Mouse (Mus musculus) right cerebral cortex, adult 18-20 months (tissue): ENCODE results near the gene Scp2.
"Not testable (repeated sequence)": the region's sequence is repeated elsewhere in the genome, so short reads cannot be mapped to it uniquely, and the experiment has no call there.

Experiments used
- DNase-seq: peaks from one replicate; pipeline ENCODE4 v3.0.0; 2022; ENCODE audit warnings: mixed read lengths

The Scp2 gene

DNA sequence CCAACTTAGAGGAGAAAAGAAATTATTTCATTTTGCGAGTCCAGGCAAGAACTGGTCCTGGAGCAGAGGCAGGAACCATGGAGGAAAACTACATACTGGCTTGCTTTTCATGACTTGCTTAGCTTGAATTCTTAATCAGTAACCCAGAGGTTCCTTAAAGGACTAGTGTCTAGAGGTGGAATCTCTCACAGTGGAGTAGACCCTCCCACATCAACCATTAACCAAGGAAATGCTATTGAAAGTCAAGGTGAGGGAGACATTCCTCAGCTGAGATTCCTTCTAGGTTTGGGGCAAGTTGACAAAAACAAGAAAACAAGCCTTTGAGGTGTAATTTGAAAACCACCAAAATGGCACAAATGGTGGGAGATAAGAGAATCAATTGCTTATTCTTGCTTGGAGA is at the start of gene Scp2:
Gene Scp2 (minus strand): TSS at position 119 of the 400 bp plus-strand sequence.
- DNase-seq = no peak

- DNase-seq = no peak
Observed at GRCm38 (mm10) chr4:108192821-108193323, 48.1 kb upstream of the Scp2 start.

DNA sequence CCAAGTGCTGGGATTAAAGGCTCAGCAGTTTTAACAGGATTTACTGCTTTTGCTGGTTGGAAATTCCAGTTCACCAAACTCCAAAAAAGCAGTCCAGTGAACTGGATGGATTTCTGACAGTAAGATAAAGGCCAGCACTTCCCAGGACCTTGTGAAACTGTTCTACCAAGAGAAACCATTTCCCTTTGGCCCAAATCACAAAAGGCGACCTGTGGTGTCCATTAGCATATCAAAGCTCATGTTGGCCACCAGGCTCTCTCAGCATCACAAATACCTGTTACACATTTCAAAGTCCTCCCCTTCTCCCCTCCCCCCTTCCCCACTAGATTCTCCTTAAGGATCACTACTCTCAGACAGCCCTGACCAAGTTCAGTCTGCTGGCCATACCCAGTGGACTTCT is 37.5 kb upstream of the Scp2 start:
- DNase-seq = no peak

- DNase-seq = no peak
Observed at GRCm38 (mm10) chr4:108168056-108168455, 23.3 kb upstream of the Scp2 start.

- DNase-seq = peak; percentile 5
Observed at GRCm38 (mm10) chr4:108166874-108167273, 22.1 kb upstream of the Scp2 start.

GRCm38 (mm10) chr4:108165152-108165895 is 20.5 kb upstream of the Scp2 start, which contains the start of gene Echdc2:
Echdc2 (plus strand) TSS chr4:108165437.
- peak; percentile 14 for DNase-seq

GRCm38 (mm10) chr4:108163291-108163690 is 18.5 kb upstream of the Scp2 start:
- no peak for DNase-seq

GRCm38 (mm10) chr4:108161936-108162335 is 17.1 kb upstream of the Scp2 start:
- DNase-seq = no peak

DNA sequence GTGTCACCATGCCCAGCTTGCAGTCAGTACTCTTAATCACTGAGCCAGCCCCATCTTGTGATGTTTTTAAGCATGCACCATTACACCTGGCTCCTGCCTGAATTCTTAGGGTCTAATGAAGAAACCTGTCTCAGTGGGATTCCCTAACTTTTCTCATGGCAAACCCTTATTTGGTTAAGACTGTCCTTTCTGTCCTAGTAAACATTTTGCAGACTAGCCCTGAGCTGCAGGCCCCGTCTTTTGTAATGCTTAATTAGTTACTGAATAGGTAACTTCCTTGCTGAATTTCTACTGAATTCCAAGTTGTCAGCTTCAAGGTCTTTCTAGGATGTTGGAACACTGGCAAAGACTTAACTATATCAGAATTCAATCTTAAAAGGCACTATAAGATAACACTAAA is 10.3 kb upstream of the Scp2 start:
- not testable (repeated sequence) for DNase-seq

DNA sequence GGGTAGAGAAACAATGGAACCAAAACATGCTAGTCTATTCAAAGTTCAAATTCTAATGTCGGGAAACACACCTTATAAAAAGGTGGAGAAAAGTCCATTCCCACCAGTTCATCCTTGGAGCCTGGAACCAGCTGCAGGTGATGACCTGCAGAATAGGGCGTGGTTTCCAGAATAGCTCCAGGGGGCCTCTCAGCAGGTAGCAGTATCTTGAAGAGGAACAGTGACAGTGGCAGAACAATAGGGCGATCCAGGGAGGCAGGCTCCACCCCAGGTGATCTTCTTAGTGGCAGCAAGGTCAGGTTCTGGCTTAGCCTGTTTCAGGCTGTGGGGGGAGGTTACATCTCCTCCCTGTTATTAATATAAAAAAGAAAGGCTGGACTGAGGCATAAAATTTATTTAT is 756 bp upstream of the Scp2 start:
- not testable (repeated sequence) for DNase-seq

DNA sequence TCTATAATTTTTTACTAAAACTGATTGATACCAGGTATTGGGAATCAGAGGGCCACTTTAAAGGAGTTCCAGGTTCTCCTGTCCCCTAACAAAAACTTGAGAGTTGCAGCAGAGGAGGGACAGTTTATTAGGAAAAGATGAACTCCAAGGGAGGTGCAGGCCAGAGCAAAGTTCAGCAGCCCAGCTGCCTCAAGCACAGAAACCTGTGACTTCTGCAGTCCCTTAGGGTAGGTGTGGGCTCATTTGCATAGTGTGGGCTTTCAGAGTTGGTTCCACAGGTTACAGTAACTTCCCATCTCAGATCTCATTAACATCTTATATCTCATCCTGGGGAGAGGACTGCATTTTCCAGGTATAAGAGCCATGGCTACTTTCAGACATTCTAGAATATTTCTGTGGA is 1.0 kb downstream of the Scp2 start:
- DNase-seq = no peak

DNA sequence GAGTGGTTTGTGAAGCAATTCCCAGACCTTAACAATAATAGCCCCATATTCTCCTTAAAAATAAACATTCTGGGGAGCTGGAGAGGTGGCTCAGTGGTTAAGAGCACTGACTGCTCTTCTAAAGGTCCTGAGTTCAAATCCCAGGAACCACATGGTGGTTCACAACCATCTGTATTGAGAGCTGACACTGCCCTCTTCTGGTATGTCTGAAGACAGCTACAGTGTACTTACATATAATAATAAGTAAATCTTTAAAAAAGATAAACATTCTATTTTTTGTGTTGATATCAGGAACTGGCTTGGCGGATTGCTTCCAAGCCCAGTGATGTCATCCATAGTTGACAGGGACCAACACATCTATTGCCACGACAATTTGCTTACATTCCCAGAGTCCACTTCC is 1.6 kb downstream of the Scp2 start:
- not testable (repeated sequence) for DNase-seq

GRCm38 (mm10) chr4:108136938-108137337 is 7.9 kb downstream of the Scp2 start:
- DNase-seq = no peak

DNA sequence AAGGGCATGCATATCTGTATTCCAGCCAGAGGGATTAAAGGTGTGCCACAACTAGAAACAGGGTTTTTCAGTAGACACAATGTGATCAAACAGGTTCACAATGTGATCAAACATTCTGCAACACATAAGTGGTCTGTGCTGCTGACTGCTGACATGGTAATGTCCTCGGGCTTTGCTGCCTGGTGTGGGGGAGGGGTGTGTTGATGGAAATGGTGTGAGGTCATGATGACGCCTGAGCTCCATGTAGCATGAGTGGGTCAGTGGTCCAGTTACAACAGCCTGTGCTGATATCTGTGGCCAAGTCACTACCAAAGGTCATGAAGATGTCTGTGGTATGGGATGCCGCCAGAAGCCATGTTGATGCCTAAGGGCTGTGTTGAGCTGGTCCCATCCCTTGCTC is 14.3 kb downstream of the Scp2 start:
- DNase-seq = no peak

DNA sequence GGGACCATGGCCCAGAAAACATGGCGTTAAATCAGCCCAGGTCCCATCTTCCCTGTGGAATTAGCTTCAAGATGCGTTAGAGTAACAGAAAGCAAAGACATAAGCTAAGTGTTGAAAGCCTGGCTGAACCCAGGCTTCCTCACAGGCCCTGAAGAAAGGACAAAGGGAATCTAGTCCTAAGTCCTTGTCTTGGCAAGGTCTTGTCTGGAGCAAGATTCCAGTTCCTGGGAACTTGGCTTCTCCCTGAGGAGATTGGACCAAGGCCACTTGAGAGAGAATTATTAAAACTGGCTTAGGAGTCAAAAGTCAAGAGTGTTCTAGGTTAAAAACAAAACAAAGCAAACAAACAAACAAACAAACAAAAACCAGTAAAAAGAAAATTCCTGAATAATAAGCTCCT is 16.5 kb downstream of the Scp2 start:
- no peak for DNase-seq

- no peak for DNase-seq
Observed at GRCm38 (mm10) chr4:108127516-108127915, 17.3 kb downstream of the Scp2 start.

GRCm38 (mm10) chr4:108126260-108126659 is 18.5 kb downstream of the Scp2 start:
- no peak for DNase-seq

- DNase-seq = no peak
Observed at GRCm38 (mm10) chr4:108124104-108124503, 20.7 kb downstream of the Scp2 start.

DNA sequence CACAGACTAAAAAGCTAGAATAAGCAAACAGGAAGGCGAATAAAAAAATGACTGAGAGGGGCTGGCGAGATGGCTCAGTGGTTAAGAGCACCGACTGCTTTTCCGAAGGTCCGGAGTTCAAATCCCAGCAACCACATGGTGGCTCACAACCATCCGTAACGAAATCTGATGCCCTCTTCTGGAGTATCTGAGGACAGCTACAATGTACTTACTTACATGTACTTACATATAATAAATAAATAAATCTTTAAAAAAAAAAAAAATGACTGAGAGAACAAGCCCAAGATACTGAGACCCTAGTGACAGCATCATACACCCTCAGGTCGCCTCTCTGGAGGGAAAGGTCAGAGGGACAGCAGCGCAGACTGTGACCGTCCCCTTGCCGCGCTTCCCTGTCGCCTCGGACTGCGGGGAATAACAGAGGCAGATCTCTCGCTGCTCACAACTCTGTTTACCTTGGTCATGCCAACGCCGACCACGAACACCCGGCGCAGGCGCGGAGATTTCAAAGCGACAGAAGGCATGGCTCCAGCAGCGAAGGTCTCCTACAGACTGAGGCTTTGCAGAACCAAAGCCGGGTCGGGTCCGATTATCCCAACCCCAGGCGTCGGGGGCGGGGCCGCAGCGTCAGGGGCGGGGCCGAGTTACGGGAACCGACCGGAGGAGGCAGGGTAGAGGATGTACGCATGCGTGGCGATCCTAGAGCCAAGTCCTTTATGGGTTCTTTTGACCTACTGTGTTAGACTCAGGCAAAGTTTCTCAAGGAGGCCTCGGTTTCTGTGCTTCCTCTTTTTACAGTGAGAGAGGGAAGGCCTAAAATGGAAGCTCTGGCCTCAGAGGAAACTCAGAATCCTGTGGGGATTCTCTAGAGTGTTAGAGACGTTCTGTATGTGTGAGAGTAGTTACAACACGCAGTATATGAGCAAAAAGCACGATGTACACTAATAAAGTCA is 26.6 kb downstream of the Scp2 start:
- peak; percentile 93 for DNase-seq

GRCm38 (mm10) chr4:108117488-108117887 is 27.3 kb downstream of the Scp2 start:
- DNase-seq = peak; percentile 3

GRCm38 (mm10) chr4:108116466-108116865 is 28.3 kb downstream of the Scp2 start:
- no peak for DNase-seq

DNA sequence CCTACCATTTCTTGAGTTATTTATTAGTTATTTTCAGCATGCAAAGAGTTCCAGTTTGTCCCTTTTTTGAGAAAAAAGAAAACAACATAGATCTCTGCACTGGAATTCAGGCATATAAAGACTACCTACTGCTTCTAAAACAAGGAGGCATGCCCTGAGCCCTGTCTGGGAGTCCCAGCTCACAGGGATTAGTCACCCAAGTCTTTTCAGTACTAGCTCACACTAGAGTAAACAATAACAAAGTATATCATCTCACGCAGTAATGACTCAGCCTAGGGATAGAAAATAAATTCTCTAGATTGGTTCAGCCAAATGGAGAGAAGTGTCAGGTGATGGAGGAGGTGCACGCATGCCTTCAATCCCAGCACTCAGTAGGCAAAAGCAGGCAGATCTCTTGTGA is 34.1 kb downstream of the Scp2 start:
- DNase-seq = no peak

GRCm38 (mm10) chr4:108109728-108110127 is 35.1 kb downstream of the Scp2 start:
- DNase-seq = no peak

DNA sequence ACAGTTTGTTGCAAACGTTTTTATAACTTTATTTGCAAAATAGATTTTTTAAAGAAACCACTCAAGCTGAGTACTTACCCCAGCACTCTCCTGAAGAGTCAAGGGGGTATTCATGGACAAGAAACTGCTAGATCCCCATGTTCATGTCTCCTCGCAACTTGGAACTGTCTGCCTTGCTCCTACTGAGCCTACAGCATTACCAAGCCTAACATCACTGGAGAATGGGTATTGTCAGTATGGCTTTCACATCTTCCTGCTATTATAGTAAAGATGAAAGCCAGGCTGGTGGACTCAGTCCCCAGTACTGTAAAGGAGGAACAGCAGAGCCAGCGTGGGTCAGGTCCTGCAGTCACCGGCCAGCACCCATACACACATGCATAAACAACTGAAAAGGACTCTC is 48.5 kb downstream of the Scp2 start, which contains the start of gene Podn:
Gene Podn (minus strand): TSS at position 101 of the 400 bp plus-strand sequence.
- DNase-seq = no peak
